Mouse (Mus musculus) layer of hippocampus, postnatal 10 days (tissue): Measurements from ENCODE around the gene Cops9. TPM values are rescaled to one million over a fixed set of nuclear protein-coding genes. Genes with fewer than 3 reads are reported as not detected.

ENCODE experiments used
- DNase-seq, 2 experiments: peaks; one replicate each; pipeline ENCODE4 v3.0.0; 2021; ENCODE audit warnings: low spot score in 2 of 2
- long read RNA-seq: library from polyadenylated mRNA; stranded (forward); transcript quantifications from one replicate; pipeline ENCODE4 v2.0.0, GENCODE M21; 2023
- total RNA-seq, 2 experiments: library from RNA; stranded (reverse); gene quantifications; 2 replicates each; pipeline ENCODE4 v1.2.3; 2021

Gene Cops9
- total RNA-seq: 100 to 1,000 TPM; 282 to 343 TPM
- long read RNA-seq, transcript Cops9-201 (3 exons, 438 nt): major isoform, 91 of 108 reads
- long read RNA-seq, transcript Cops9-204 (3 exons, 649 nt): minor isoform, 14 of 108 reads
- long read RNA-seq, partial matches to known transcripts: 0 of 108 reads
- long read RNA-seq, other reads (novel, unspliced or antisense): 3 of 108 reads

DNA sequence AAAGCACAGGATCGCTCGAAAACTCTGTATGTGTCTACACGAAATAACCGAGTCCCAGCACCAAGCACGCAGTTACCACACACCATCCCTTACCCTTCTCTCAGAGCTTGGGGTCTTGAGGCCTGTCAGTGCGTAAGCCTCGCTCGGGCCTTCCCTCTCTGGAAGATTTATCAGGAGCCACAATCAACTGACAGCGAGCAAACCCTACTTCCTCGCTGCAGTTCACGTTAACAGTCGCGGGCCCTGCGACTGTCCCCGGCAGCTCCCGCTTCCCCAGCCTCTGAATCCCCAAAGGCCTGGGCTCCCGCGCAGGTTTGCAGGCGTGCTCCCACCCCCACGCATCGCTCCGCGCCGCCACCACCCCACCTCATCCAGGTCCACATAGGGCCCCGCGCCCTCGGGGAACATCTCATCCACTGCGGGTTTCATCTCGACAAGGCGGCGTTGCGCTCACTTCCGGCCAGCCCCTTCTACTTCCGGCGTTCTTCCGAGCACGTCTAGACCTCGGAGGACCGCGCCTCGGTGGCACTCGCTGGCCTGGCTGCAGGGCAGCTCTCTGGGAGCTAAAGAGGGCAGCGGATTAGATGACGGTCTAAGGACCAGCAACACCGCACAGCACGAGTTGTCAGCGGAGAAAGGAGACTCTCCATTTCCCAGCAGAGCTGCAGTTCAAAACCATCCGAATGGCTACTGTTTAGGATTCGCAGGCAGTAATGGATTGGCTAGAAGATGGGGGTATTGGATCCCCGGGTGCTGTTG, at the start of gene Cops9:
Gene Cops9 (minus strand): TSS at position 472 of the 759 bp plus-strand sequence.
- peak; percentile 88 to 89 for DNase-seq

DNA sequence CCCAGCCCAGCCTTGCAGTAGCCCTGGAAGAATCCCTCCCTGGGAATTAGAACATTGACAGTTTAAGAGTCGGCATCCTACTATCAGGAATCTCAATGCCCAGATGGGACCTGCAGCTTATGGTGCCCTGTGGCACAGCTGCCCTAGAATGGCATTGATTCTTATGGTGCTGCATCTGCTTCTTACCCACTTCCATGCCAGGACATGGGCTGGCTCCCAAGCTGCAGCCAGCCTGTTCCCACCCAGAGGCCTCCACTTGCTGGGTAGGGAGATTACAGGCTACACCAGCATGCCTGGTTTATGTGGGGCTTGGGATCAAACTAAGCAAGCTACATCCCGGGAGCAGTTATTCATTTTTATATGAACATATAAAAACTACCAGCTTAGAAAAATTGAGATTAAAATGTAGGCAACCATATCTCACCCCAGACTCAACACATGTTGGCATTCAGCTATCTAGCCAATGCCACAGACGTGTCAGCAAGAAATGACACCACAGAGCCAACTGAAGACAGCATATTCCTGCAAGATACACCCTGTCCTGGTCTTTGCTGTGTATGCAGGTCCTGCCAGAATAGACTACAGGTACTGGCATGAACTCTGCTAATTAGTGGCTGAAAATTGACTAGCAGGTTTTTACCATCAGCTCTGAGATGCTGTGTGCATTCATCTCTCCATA, 49.5 kb upstream of the Cops9 start:
- DNase-seq: no peak

DNA sequence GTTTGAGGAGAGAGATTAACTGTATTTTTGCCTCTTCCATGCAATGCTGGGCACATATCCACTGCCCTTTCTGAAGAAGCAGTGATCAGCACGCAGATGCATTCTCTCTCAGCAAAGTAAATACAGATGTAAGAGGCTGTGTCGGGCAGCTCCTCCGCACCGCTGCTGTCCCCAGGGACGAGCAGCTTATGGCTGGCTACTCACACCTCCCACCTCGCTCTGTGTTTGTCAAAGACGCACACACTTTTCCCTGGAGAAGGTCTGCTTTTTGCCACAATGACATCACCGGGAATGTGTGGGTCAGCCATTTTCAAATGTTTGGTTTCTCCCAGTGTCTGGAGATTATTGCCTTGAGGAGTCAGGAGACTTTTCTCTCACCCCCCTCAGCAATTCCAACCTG, 45.2 kb upstream of the Cops9 start:
- no peak for DNase-seq

DNA sequence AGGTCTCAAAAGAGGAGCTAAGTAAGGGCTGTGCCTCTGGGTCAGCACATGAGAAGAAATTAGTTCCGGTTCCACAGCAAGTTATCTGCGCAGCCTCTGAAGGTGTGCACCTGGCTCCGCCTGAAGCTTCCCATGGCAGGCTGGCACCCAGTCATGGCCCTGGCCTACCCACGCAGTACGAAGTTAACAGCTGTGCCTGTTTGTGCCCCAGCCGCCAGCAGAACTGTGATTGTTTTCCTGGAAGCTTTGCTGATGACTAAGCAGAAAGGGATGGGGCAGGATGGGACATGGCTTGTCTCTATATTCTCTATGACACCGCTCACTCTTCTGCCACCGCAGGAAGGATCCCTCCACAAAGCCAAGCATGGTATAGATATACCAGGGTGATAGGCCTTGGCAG, 41.4 kb upstream of the Cops9 start:
- peak; percentile 46 to 53 for DNase-seq

DNA sequence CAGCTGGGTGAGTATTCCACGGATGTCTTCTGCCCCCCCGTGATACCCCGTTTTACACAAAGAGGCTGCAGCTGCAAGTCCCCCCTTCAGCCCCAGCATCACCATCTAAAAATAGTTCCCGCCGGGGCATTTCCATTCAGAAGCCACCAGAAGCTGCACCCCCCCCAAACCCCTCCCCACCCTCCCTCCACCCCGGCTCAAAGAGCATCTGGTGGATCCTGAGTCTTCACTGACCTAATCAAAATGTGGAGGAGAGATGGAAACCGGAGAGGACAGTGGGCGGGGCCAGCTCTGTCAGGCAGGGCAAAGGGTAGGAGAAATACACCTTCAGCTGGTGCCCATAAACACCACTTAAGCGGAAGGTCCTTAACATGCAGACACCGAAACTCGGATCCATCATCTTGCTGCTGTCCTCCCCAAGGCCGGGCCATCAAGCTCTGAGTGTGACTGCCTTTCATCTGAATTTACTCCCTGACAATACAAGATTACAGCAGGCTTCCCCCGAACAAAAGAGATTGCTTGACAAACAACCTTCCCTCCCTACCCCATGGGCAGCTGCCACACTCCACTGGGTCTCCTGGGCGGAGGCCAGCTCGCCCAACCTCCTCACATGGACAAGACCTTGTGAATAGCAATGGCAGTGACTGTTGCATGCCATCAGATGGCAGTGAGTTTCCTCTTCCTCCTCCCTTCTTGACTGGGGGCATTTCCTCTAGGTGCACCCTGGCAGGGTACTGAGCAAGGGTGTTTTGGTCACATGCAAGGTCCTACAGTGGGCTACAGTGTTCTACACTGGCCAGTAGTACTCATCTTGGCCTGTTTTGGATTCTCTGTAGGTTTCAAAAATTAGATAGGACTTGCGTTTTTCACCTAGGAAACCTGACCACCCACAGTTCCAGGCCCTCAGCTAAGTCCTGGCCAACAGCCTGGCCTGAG, 39.2 kb upstream of the Cops9 start:
- peak in 1 of 2 experiments; percentile 32 for DNase-seq

DNA sequence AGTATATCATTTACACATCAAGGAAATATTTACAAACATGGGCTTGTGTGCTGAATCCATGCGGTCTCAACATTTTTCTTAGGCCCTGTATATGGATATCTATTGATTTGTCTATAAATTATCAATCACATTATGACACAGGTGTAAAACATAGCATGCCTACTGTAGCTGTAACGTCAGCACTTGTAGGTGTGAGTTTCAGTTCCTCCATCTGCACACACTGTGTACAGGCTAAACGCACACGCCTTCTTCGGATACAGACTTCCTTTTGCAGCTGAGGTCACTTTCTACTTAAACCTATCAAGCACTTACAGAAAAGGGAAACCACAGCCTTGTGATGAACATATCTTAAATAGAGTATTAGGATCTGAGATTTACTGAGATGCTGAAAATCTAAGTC, 37.0 kb upstream of the Cops9 start:
- no peak for DNase-seq

DNA sequence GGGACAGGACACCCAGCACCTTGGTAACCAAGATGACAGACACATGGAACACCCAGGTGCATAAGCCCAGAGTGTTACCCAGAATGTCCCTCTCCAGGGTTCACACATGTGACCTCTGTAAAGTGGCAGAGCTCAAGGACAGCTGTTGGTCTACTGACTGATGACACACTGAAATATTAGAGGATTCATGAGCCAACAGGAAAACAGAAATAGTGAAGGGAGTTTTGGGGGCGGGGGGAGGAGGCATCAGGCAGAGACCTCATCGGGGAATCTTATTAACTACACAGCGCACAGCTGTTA, 34.8 kb upstream of the Cops9 start:
- DNase-seq: no peak

DNA sequence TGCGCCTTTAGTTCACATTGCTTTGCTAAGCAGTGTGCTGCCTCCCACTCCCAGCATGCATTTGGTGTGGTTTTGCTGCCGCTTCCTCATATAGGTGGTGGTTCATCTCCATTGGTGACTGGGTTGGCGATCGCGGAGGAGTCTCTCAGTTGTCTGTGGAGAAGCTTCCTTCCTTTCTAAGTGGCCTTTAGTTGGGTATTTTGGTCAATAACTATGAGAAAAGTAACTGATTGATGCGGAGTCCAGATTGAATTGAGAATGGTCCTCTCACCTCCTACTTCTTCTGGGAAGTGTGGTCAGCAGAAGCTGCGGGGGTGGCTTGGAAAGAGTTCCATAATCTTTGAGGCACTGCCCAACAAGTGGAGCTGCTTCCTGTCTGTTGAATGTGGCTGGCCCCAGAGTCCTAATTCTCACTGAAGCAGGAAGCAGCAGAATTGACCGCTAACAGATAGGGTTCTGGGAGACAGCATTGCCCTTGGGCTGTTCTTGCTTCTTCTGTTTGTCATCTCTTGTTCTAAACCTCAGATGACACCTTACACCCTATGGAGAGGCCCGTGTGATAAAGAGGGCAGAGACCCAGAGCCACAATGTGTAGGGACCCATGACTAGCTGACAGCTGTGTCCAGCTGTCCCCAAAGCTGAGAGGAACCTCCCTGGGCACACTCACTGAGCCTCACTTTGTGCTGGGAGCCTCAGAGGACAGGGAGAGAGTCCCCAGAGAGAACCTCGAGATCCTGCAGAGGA, 34.3 kb upstream of the Cops9 start:
- no peak for DNase-seq

DNA sequence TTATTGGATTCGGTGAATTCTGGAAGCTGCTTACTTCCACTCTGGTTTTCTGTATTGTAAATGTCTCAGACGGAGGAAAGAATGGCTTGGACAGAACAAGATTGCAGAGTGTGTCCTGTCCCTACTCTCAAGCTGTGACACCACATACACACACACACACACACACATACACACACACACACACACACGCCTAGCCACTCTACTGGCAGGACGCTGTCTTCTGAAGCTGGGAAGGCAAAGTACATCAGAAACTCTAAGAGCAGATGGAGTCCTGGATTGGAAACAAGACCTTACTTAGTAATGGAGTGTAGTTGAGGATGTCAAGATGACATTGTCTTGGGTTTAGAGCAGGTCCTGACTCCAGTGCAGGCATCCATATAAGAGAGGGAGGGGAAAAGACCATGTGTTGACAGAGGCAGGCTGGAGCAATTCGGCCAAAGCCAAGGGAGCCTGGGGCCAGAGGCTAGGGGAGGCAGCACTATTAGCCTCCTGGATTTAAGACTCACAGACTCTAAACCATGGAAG, 31.5 kb upstream of the Cops9 start:
- no peak for DNase-seq

DNA sequence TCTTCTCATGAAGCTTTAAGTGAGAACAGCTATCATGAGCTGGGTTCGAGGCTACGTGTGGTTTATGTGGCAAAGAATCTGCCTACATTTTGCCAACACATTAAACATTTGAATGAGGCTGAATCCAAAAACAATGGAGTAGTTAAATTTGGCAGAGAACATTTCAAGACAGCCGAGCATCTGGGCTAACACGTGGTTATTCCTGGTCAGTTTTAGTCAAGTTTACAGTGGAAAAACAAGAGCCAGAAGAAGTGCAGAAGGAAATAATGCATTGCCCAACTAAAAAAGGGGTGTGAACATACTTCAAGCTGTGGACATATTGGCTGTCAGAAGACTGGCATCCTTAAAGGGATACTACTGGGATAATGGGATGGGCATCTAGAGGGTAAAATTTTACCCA, 29.5 kb upstream of the Cops9 start:
- no peak for DNase-seq

DNA sequence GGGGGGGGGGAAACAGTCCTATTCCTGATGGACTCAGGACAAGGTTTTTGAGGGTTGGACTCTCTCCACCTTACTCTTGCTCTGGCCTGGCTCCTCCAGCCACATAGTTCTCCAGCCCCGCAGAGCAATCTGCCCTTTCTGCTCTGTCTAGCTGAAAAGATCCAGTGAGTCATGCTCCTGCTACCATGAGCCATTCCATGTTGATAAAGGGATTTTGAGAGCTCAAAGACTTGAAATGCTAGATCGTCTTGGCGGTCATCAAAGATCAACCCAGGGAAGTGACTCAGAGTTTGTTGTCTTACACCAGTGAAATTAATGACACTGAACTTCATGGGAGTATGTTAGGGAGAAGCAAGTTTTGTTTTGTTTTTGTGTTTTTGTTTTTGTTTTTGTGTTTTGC, 27.6 kb upstream of the Cops9 start:
- no peak for DNase-seq

DNA sequence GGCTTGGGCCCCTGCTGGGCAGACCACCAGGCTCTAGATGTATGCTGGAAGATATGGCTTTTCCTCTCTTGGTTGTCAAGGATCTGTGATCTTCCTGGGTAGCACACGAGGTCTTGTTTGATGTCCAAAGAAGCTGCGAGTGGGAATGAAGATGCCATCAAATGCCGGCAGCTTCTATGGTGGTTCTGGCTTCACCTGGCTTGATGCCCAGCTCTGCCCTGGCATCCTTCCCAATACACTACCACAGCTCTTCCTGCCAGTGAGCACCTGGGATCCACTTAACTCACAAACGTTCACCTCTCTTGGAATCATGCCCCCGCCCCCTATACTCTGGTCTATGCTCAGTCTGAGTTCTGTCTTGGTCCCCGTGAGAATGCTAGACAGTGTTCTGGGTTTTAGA, 25.3 kb upstream of the Cops9 start:
- no peak for DNase-seq

DNA sequence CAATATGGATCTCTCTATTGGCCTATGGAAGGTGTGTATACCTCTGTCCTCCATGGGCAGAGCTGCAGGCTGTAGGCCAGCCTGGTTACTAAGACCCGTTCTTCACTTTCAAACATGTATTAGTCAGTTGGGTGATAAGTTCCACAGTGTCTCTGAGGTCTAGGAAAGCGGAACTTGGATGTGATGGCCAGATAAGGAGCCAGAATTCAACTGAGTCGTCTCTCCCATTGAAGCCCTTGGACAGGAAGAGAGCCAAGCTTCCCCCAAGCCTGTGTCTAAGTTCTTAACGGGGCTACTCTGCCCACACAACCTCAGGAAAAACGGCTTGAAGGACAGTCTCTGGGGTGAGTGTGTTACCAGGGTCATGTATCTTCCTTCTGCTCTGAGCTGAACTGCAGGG, 17.6 kb upstream of the Cops9 start:
- no peak for DNase-seq

DNA sequence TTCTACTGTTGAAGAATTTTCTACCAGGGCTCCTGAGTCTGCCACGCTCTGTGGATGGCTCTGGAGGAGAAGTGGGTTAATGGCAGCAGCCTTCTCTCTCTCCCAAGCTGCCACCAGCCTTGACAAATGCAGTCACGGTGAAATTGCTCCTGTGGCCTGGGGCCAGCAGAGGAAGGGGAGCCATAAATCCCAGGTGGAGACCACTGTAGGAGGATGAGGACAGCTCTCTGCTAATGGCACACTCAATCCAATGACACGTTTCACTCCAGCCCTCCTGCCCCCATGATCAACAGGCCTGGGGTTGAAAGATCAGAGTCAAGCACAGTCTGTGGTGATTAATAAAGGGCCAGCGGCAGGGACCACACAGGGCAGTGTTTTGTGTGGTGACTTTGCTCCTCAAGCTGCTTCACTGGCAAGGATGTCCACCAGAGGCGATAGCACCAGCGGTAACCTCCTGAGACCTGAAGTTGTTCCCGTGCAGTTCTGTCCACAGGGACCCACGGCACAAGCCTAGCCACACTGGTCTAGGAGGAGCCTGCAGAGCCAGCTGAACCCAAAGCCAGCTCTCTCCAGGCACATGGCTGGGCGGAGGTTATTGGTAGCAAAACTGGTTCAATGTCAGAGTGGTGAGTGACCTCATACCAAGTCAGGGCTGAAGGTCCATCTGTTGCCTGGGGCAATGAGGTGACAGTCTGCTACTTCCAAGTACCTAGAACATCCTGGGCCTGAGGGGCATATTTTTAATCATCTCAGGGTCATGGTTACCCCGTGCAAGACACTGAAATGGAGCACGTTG, 15.4 kb upstream of the Cops9 start:
- DNase-seq: no peak

DNA sequence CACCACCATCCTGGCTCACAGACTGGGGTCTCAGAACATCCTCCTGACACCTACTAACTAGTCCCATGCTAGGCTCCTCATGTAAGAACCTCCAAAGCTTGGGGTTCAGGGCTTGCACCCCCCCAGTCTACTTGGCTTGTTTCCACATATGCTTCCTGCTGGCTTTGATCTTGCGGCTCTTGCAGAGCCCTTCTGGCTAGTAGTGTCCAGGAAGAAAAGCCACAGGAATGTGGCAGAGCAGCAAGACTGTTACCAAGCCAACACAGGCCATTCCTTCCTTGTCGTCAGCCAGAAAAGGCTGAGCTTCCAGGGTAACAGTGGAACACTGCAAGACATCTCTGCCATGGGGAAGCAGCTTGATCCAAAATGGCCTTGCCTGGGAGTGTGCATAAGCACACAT, 12.9 kb upstream of the Cops9 start:
- no peak for DNase-seq

DNA sequence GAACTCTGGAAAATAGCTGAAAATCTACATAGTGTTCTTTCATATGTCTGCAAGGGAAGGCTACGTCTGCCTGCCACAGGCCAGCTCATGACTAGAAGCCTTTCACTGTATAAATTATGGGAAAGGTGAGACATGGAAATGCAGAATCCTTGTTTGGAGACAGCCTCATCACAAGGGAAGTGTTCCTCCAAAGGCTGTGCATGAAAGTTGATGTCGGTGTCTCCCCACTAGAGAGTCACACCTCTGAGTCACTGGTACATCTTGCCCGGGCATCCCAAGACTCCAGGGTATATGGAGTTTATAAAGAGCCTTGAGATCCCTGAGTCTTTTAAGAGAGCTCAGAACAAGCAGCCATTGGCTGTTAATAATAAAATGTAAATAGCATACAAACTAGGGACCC, 11.4 kb upstream of the Cops9 start:
- no peak for DNase-seq

DNA sequence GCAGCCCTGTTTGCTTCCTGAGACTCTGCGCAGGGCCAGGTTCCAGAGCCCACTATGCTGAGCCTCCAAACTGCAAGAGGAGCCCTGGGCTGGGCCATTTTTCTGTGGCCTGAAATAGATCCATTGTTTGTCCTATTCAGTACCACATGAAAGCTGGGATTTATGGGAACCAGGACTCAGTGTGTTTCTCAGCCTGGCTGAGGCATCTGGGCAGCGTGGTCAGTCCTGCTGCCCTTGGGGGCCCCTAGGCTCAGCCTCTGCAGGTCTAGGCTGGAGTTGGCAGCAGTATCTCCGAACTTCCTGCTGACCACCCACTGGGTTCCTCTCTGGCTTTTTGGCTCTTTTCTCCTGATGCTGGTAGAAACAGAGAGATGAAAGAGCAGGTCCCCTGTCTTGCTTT, 9.7 kb upstream of the Cops9 start:
- no peak for DNase-seq

DNA sequence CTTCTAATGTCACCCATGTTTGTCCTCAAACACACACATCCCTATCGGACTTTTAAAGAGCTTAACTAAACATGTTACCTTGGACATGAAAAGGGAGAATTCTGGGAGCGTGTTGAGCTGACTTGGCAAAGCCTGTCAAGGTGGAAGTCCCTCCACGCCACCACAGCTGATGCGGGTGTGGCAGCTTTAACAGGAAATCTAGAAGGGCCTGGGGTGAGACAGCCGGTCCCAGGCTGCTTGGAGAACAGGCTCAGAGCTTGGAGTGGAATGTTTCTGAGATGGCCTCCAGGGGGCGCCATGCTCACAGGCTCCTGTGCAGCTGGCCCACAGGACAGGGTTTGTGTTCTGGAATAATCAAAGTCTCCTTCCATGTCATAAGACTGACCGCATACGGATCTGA, 6.9 kb upstream of the Cops9 start, which contains the start of gene Otos:
Gene Otos (minus strand): TSS at position 169 of the 400 bp plus-strand sequence.
- peak; percentile 78 to 85 for DNase-seq

DNA sequence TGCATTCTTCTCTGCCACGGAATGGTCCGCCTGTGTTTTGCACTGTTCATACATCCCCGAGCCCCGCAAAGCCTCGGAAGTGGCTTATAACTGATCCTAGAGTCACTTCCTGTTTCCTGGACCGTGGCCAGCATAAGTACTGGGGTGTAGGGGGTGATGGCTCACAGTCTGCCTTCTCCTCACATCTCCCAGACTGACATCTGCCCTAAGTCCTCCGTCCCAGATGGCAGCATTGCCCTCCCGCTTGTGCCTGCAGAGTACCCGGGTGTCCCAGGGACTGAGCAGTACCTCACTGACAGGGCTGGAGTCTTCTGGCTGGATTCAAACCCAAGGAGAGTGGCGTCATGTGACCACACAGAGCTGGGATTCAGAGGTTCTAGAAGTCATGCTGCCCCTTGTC, 6.4 kb upstream of the Cops9 start:
- peak in 1 of 2 experiments; percentile 26 for DNase-seq

DNA sequence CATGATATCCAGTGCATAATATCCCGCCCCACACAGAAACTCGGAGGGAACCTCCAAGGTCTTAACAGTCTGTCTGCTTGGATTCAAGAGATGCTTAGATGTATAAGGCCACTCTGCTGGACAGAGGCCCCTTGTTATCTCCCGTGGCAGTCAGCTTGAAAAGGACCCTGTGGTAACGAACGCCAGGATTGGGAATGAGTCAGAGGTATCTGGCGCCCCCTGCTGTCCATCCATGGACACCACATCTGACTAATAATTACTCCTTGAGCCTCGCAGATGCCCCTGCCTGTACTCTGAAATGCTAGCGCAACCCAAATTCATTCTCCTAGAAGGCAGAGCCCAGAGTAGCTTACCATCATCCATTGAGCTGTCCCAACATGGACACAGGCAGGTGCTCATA, 6.0 kb upstream of the Cops9 start:
- peak; percentile 86 to 87 for DNase-seq
